Mouse (Mus musculus): ENCODE measurements around the gene Magee1. TPM values are rescaled to one million over a fixed set of nuclear protein-coding genes. Genes with fewer than 3 reads are reported as not detected.

Magee1 gene
- polyA plus RNA-seq (2014; fragmentation: Illumina TruSeq; extraction: RNeasy Lipid Tissue Mini Kit (QIAGEN cat#74804); ENCODE audit: low read depth, low replicate concordance): 0.61 TPM

DNA sequence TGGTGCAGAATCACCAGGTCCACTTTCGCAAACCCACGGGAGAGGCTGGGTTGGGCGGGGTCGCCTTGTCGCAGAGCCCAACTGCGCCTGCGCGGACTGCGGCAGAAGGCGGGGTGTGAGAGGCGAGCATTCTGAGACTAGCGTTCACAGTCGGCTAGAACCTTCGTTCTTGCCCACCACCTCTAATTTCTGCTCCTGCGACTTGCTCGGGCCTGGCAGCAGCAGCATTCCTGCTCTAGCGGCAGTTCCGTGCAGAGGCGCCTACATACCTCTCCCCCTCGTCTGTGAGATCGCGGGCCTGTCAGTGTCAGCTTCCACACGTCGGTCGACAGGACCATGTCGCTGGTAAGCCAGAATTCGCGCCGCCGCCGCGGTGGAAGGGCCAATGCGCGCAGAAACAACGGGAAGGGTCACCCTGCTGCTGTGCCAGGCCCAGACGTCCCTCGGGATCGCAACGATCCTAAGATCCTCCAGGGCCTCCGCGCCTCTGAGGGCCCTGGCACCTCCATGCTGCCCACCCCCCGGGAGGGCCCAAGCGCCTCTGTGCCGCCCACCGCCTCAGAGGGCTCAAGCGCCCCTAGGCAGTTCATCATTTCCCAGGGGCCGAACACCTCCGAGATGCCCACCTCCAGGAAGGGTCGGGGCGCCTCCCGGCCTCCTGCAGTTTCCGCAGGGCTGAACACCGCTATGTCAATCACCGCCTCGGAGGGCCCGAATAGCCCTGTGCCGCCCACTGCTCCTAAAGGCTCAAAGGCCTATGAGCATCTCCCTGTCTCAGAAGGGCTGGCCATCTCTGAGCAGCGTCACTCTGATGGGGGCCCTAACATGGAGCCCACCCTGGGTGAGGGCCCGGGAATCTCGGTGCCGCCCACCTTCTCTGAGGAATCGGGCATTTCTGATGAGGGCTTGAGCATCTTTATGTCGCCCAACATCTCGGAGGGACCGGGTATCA, at the start of gene Magee1:
TSS of gene Magee1 (plus strand) at position 104 of the 952 bp plus-strand sequence.

GRCm38 (mm10) chrX:105079615-105080092, 40.5 kb upstream of the Magee1 start, which contains the start of gene Pbdc1:
Pbdc1 (plus strand) TSS chrX:105079756.

Other genes starting within 250 kb of the Magee1 start
- 17.7 TPM for gene Pbdc1, start 40.6 kb upstream of the Magee1 start, polyA plus RNA-seq (2014; fragmentation: Illumina TruSeq; extraction: RNeasy Lipid Tissue Mini Kit (QIAGEN cat#74804); ENCODE audit: low read depth, low replicate concordance)

Data from liver, adult 10 weeks (tissue).